Mouse (Mus musculus): ENCODE measurements around the gene Asxl1.

Asxl1 gene

GRCm38 (mm10) chr2:153345454-153346220 lies at the start of gene Asxl1:
Gene Asxl1 (plus strand): TSS chr2:153345829.
- DNase-seq (ENCODE audit: low spot score in 2 of 2), result peak; percentile 91 to 98

- no peak for DNase-seq (ENCODE audit: low spot score in 2 of 2)
Observed at GRCm38 (mm10) chr2:153297771-153298170, 47.9 kb upstream of the Asxl1 start.

- no peak for DNase-seq (ENCODE audit: low spot score in 2 of 2)
Observed at GRCm38 (mm10) chr2:153298460-153298859, 47.2 kb upstream of the Asxl1 start.

GRCm38 (mm10) chr2:153298863-153299262 lies 46.8 kb upstream of the Asxl1 start:
- DNase-seq (ENCODE audit: low spot score in 2 of 2), result no peak

- DNase-seq (ENCODE audit: low spot score in 2 of 2), result no peak
Observed at GRCm38 (mm10) chr2:153301123-153301522, 44.5 kb upstream of the Asxl1 start.

- no peak for DNase-seq (ENCODE audit: low spot score in 2 of 2)
Observed at GRCm38 (mm10) chr2:153305240-153305639, 40.4 kb upstream of the Asxl1 start.

GRCm38 (mm10) chr2:153308586-153308985 lies 37.0 kb upstream of the Asxl1 start:
- no peak for DNase-seq (ENCODE audit: low spot score in 2 of 2)

GRCm38 (mm10) chr2:153309106-153309505 lies 36.5 kb upstream of the Asxl1 start:
- DNase-seq (ENCODE audit: low spot score in 2 of 2), result no peak

GRCm38 (mm10) chr2:153310228-153310627 lies 35.4 kb upstream of the Asxl1 start:
- DNase-seq (ENCODE audit: low spot score in 2 of 2), result no peak

GRCm38 (mm10) chr2:153312884-153313283 lies 32.7 kb upstream of the Asxl1 start:
- no peak for DNase-seq (ENCODE audit: low spot score in 2 of 2)

- no peak for DNase-seq (ENCODE audit: low spot score in 2 of 2)
Observed at GRCm38 (mm10) chr2:153318408-153318807, 27.2 kb upstream of the Asxl1 start.

- DNase-seq (ENCODE audit: low spot score in 2 of 2), result no peak
Observed at GRCm38 (mm10) chr2:153319036-153319643, 26.5 kb upstream of the Asxl1 start.

- DNase-seq (ENCODE audit: low spot score in 2 of 2), result no peak
Observed at GRCm38 (mm10) chr2:153325706-153326376, 19.8 kb upstream of the Asxl1 start.

GRCm38 (mm10) chr2:153332271-153332670 lies 13.4 kb upstream of the Asxl1 start:
- DNase-seq (ENCODE audit: low spot score in 2 of 2), result no peak

- no peak for DNase-seq (ENCODE audit: low spot score in 2 of 2)
Observed at GRCm38 (mm10) chr2:153332981-153333380, 12.6 kb upstream of the Asxl1 start.

GRCm38 (mm10) chr2:153333822-153334232 lies 11.8 kb upstream of the Asxl1 start:
- DNase-seq (ENCODE audit: low spot score in 2 of 2), result no peak

GRCm38 (mm10) chr2:153334281-153334680 lies 11.3 kb upstream of the Asxl1 start:
- DNase-seq (ENCODE audit: low spot score in 2 of 2), result no peak

- no peak for DNase-seq (ENCODE audit: low spot score in 2 of 2)
Observed at GRCm38 (mm10) chr2:153336117-153336516, 9.5 kb upstream of the Asxl1 start.

- DNase-seq (ENCODE audit: low spot score in 2 of 2), result no peak
Observed at GRCm38 (mm10) chr2:153338361-153339350, 7.0 kb upstream of the Asxl1 start.

GRCm38 (mm10) chr2:153342166-153342565 lies 3.5 kb upstream of the Asxl1 start:
- no peak for DNase-seq (ENCODE audit: low spot score in 2 of 2)

GRCm38 (mm10) chr2:153342602-153343001 lies 3.0 kb upstream of the Asxl1 start:
- no peak for DNase-seq (ENCODE audit: low spot score in 2 of 2)

GRCm38 (mm10) chr2:153343191-153343590 lies 2.4 kb upstream of the Asxl1 start:
- DNase-seq (ENCODE audit: low spot score in 2 of 2), result no peak

All from cerebellum, postnatal 4 days (tissue).